Mouse (Mus musculus): ENCODE measurements around the gene Cyren.
A peak's percentile ranks its signal among the peaks of the same experiment; 100 is the strongest.

The Cyren gene

GRCm38 (mm10) chr6:34867995-34868350 lies 9.9 kb downstream of the Cyren start:
- no peak for DNase-seq (ENCODE audit: low read depth in 1 of 2, low spot score in 2 of 2)

- DNase-seq (ENCODE audit: low read depth in 1 of 2, low spot score in 2 of 2): no peak
These were observed 10.4 kb downstream of the Cyren start for GRCm38 (mm10) chr6:34867301-34867994.

DNA sequence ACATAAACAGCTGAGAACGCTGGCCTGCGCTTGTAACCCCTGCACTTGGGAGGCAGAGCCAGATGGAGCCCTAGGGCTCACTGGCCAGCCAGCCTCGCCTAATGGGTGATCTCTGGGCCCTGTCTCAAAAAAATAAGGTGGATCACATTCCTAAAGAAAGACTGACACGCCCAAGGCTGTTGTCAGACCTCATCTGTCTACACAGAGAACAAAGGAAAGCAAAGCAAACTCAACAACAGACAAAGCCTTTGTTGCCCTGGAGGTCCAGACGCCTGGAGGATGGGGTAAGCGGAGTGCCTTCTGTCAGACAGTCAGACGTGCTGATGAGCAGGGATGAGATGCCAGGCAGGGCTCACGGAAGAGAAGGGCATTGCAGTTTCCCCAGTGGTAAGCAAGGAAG lies 11.1 kb downstream of the Cyren start:
- DNase-seq (ENCODE audit: low read depth in 1 of 2, low spot score in 2 of 2): no peak

DNA sequence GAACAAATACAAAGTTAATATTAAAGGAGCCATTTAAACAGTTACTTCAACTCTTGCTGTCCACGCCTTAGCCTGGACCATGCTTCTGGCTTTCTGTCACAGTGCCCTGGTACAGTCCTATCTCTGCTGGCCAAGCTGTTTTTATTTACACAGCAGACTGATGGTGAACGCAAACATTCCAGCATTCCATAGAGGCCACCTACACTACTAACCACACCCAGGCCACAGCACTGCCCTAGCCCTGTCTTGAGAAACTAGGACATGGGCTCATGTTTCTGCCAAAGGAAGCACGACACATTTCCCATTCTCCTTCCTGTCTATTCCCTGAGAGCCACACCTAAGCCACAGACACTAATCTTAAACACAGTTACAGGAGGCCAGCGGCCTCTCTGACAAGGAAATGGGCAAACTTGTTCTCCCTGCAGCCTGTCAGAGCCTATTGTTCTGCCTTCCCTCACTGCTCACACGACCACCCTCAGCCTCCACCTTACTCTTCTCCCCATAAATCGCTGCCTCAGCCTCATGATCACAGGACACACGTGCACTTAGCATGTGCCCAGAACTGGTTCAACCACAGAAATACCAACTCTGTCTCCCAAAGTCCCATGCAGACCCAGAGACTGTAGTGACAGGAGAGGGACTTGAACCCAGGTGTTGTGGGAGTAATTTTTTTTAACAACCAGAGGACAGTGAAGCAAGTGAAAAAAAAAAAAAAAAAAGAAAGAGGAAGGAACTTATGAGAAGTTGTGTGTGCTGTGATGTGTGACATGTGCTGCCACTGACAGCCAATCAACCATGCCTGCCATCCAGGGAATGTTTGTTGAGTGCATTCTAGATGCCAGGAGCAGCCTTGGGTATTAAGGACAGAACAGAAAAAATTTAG lies 11.9 kb downstream of the Cyren start:
- DNase-seq (ENCODE audit: low read depth in 1 of 2, low spot score in 2 of 2): no peak

GRCm38 (mm10) chr6:34865213-34865612 lies 12.6 kb downstream of the Cyren start:
- DNase-seq (ENCODE audit: low read depth in 1 of 2, low spot score in 2 of 2): no peak

DNA sequence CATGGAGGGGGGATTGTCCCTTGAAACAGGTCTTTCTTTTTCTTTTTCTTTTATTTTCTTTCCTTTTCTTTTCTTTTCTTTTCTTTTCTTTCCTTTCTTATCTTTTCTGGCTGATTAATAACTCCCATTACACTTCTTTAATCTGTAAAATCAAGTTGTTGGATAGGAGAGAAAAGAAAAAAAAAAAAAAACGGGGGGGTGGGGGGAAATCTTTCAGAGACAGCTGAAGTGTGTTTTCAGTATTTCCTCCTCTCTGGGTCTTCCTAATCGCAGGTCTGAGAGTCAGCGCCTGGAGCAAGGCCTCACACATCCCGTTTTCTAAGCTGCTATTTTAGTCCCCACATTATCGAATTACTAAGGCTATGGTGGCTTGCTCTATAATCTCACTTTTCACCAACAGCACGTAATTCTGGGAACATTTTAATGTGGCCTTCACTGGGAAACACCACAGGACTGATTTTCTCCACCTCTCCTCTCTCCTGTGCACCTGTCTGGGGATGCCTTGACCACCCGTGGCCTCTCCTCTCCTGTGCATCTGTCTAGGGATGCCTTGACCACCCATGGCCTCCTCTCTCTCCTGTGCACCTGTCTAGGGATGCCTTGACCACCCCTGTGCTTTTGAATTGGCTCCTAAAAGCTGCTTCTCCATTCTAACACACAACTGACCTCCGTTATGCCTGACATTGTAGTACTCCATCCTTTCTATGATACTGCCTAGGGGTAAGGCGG lies 13.9 kb downstream of the Cyren start:
- DNase-seq (ENCODE audit: low read depth in 1 of 2, low spot score in 2 of 2): no peak

DNA sequence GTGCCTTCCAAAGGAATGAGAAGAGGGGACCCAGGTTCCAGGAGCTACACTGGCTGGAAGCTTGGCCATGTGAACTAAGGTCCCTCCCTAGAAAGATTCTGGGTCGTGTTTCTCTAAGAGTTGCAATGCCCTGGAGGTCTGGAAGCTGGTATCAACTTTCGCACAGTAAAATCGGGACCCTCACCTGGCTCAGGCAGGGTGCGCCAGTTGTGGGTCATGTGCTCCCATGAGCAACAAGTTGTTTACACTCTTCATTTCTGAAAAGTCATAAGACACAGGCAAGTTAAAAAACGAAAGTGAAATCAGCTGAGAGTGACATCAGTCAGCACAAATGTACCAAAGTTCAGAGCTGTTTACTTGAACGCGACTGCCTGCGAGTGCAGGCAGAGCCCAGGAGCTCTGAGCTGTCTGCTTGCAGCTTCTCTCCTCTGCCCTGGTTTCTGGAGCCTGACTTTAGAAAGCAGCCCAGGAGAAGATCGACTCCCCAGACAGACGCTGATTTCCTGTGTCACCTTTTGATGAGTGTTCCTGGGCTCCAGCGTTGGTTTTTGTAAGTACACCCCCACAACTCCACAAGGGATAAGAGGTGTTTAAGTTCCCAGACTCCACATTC lies 15.0 kb downstream of the Cyren start, which contains the start of gene Tmem140:
Gene Tmem140, plus strand, starts transcription at position 356 of the 613 bp plus-strand sequence.
- peak in 1 of 2 experiments; percentile 26 for DNase-seq (ENCODE audit: low read depth in 1 of 2, low spot score in 2 of 2)

DNA sequence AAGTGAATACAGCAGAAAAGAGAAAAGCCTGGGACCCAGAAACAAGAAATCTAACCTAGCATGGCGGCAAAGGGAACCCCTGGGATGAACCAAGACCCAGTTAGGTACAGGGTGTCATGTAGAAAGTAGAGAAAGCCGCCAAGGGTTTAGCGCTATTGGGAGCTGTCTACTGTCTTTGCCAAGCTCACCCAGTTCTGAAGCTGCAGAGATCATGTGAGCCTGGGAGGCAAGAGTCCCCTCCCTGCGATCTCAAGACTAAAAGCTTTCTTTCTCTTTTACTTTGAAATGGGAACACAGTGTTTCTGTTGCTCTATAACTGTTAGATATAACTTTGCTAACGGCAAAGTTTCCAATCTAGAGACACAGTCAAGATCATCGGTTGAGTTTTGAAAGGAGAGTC lies 15.5 kb downstream of the Cyren start:
- no peak for DNase-seq (ENCODE audit: low read depth in 1 of 2, low spot score in 2 of 2)

- no peak for DNase-seq (ENCODE audit: low read depth in 1 of 2, low spot score in 2 of 2)
These were observed 16.3 kb downstream of the Cyren start for GRCm38 (mm10) chr6:34861546-34862053.

DNA sequence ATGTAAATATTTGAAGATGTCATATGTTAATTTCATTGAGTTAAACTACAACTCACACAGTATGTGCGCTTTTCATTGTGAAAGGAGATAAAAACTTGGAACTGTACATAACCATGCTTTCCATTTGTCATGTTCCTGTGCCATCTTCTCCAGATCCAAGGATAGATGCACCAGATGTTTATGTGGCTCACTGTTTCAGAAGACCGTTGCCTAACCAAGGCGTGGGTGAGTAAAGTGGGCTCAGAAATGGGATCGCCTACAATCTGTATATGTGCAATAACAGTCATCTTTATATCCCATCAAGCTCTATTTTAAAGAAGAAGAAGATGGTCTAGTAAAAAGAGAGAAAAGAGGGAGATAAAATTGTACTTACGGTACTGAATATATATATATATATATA lies 45.5 kb downstream of the Cyren start:
- DNase-seq (ENCODE audit: low read depth in 1 of 2, low spot score in 2 of 2): no peak

DNA sequence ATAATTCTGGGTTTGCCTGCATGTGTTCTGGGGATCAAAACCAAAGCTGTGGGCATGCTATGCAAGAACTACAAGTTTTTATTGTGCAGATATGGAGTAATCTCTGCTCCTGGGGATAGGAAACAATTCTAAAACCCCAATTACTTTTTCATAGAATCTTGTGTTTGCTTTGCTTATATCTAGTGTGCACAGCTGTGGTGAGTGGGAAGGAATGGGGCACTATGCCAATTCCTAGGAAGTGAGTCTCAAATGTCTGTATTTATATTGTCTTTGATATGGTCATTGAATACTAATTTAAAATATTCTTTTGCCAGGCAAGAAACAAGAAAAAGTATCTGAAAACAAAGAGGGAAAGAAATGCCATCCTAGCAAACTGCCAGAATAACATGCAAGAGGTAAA lies 53.5 kb downstream of the Cyren start:
- no peak for DNase-seq (ENCODE audit: low read depth in 1 of 2, low spot score in 2 of 2)

Measured in monocyte, adult 2 months (primary cell).